Mouse (Mus musculus) adrenal gland, adult 2 months (tissue): ENCODE results near the gene Pold1. TPM values are rescaled to one million over a fixed set of nuclear protein-coding genes. Genes with fewer than 3 reads are reported as not detected.
A peak's percentile ranks its signal among the peaks of the same experiment; 100 is the strongest.

Source experiments
- DNase-seq: peaks from one replicate; pipeline ENCODE4 v3.0.0; 2021
- polyA plus RNA-seq: library from polyadenylated mRNA; depleted of rRNA; stranded (reverse); fragments of >200 nt; gene quantifications from 2 replicates; pipeline ENCODE4 v1.2.3, GENCODE M21; 2012
- total RNA-seq, 2 experiments: library from RNA; stranded (reverse); gene quantifications; 2 replicates each; pipeline ENCODE4 v1.2.3; 2021

Gene Pold1
- total and polyA plus RNA-seq, 3 experiments = 8.0 to 31.0 (median 17.3) TPM

- DNase-seq = peak; percentile 92
Measured at GRCm38 (mm10) chr7:44525126-44525832, 23.4 kb downstream of the Pold1 start.

GRCm38 (mm10) chr7:44524502-44524901, 24.1 kb downstream of the Pold1 start, which contains the start of gene Mybpc2:
Gene Mybpc2, minus strand, starts transcription at chr7:44524656.
- no peak for DNase-seq

- DNase-seq = no peak
Measured at GRCm38 (mm10) chr7:44523056-44523455, 25.6 kb downstream of the Pold1 start.

- peak; percentile 54 for DNase-seq
Measured at GRCm38 (mm10) chr7:44521710-44522109, 26.9 kb downstream of the Pold1 start.

- no peak for DNase-seq
Measured at GRCm38 (mm10) chr7:44520990-44521389, 27.7 kb downstream of the Pold1 start.

GRCm38 (mm10) chr7:44519240-44519913, 29.3 kb downstream of the Pold1 start:
- no peak for DNase-seq

- DNase-seq = no peak
Measured at GRCm38 (mm10) chr7:44507491-44507890, 41.2 kb downstream of the Pold1 start.

- DNase-seq = peak; percentile 56
Measured at GRCm38 (mm10) chr7:44501563-44502115, 47.0 kb downstream of the Pold1 start.

- no peak for DNase-seq
Measured at GRCm38 (mm10) chr7:44500046-44500445, 48.6 kb downstream of the Pold1 start.

- DNase-seq = no peak
Measured at GRCm38 (mm10) chr7:44498922-44499321, 49.7 kb downstream of the Pold1 start.

- no peak for DNase-seq
Measured at GRCm38 (mm10) chr7:44497361-44498055, 51.1 kb downstream of the Pold1 start.

- DNase-seq = no peak
Measured at GRCm38 (mm10) chr7:44496771-44497109, 51.9 kb downstream of the Pold1 start.

- DNase-seq = peak; percentile 98
Measured at GRCm38 (mm10) chr7:44495992-44496770, 52.5 kb downstream of the Pold1 start, which contains the start of the genes Emc10 and Fam71e1. Gene Emc10, minus strand, starts transcription at chr7:44496529. Gene Fam71e1, plus strand, starts transcription at chr7:44496581.

GRCm38 (mm10) chr7:44495086-44495485, 53.6 kb downstream of the Pold1 start:
- DNase-seq = no peak

- no peak for DNase-seq
Measured at GRCm38 (mm10) chr7:44494681-44495080, 54.0 kb downstream of the Pold1 start.

GRCm38 (mm10) chr7:44492166-44492826, 56.4 kb downstream of the Pold1 start:
- no peak for DNase-seq

GRCm38 (mm10) chr7:44491391-44491790, 57.3 kb downstream of the Pold1 start:
- no peak for DNase-seq

GRCm38 (mm10) chr7:44490281-44490680, 58.4 kb downstream of the Pold1 start:
- DNase-seq = no peak

- no peak for DNase-seq
Measured at GRCm38 (mm10) chr7:44488545-44488944, 60.1 kb downstream of the Pold1 start.

- DNase-seq = no peak
Measured at GRCm38 (mm10) chr7:44487936-44488335, 60.7 kb downstream of the Pold1 start.

GRCm38 (mm10) chr7:44486927-44487575, 61.6 kb downstream of the Pold1 start:
- DNase-seq = no peak
